Mouse (Mus musculus): ENCODE data around the gene Prr12.

Gene Prr12

DNA sequence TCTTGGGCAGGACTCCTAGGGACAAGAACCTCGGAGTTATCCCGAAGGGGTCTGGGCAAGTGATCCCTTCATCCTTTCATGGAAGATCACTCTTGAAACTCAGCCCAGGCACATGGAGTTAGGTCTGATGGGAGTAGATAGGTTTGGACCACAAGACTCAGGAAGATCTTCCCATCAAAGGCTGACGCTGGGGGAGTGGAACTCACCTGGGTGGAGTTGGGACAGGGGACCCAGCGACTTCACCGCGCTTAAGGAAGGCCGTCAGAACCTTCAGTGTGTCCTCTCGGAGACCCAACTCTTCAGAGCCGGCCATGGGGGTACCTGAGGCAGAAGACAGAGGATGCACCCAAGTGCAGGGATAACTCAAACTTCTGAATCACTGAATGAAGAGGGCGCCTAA is 56.0 kb downstream of the Prr12 start:
- DNase-seq, result no peak

DNA sequence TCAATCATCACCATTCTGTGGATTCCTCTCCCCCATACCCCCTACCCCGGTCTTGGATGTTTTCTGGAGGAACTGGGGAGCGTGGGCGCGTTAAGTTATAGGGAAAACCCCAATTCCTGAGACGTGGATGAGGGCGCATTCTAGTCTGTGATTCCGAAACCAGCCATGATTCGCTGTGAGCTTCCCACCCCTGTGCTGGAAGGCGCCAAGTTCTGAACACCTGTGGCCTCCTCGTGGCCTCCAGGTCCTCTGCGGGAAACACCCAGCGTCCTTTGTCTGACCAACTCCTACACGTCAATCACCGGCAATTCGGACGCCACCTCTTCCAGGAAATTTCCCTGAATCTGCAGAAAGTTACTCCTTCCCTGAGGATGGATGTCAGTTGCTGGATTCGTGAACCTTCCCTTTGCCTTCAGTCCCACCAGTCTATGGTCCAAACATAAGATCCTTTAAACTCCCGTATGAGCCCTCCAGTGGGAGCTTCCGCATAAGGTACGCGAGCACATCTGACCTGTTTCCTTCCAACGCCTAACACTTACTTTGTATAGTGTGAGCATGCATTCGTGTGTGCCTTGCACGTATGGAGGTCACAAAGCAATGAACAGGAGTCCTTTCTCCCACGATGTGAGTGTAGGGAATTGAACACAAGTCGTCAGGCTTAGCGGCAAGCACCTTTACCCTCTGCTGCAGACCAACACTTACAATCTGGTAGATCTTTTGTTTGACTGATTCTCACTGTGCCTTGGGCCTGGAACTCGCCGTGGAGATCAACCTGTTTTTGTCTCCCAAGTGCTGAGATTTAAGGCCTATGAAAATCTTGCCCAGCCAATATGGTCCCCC is 65.6 kb downstream of the Prr12 start:
- no peak for DNase-seq

DNA sequence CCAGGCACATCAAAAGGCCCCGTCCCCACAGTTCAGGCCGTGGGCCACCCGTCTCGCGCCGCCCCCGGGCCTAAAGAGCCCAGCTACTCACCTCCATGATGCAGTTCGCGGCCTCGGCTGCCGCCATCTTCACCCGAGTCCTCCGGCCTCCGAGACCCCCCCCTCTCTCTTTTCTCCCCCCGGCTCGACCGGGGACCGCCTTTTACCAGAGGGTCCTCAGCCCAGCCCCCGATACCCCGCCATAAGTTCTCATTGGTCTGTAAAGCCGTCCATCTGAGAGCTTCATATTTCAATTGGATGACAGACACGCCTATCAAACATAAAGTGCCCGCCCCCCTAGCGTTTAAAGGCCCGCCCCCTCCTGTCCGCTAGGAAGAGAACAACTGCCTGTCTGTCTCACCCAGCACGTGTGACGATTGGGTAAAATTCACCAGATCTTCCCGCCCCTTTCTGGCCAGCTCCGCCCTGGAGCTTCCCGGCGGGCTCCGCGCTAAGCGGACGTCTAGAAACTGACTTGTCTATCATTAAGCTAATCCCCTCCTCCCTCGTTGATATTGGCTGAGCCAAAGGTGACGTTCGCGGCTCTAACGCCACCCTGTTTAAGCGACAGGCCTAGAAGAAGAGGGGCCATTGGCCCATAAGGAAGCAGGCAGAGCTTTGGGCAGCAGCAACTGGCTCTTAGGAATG is 66.3 kb downstream of the Prr12 start, which contains the start of gene Prmt1:
TSS of gene Prmt1 (minus strand) at position 377 of the 687 bp plus-strand sequence.
- peak; percentile 97 for DNase-seq

DNA sequence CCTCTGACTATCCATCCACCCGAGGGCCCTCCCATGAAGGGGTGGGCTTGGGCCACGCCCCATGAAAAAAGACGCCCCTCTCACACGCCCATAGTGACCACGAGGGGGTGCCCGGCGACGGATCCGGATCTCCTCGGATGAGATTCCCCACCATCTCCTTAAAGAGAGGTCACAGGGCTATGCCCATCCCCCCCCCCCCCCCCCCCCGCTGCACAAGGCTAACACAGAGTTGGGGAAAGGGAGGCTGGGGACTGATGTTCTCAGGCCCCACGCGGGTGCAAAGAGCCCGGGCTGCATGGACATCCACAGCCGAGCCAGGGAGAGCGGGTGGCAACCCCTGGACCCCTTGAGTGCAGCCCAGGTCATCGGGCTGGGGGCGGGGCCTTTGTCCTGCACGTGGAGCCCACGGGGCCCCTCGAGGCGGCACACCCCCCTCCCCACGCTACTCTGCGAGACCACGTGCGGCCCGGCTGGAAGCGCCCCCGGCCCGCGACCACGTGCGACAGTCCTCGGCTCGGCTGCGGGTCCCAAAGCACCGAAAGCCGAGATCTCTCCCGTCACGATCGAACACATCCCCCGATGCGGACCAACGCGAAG is 67.0 kb downstream of the Prr12 start:
- peak; percentile 64 for DNase-seq

DNA sequence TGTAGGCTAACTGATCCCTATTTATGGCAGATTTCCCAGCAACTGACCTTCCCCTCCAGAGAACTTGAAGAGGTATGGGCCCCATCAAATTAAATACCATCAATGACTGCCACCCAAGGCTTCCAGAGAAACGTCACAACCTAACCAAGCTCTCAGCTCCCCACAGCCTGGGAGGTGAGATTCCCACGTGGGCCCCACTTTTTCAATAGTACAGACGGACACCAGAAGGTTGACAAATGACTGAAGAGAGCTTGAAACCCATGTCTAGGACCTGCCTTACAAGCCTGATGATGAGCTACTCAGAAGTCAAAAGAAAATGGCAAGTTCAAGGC is 67.9 kb downstream of the Prr12 start:
- DNase-seq, result no peak

DNA sequence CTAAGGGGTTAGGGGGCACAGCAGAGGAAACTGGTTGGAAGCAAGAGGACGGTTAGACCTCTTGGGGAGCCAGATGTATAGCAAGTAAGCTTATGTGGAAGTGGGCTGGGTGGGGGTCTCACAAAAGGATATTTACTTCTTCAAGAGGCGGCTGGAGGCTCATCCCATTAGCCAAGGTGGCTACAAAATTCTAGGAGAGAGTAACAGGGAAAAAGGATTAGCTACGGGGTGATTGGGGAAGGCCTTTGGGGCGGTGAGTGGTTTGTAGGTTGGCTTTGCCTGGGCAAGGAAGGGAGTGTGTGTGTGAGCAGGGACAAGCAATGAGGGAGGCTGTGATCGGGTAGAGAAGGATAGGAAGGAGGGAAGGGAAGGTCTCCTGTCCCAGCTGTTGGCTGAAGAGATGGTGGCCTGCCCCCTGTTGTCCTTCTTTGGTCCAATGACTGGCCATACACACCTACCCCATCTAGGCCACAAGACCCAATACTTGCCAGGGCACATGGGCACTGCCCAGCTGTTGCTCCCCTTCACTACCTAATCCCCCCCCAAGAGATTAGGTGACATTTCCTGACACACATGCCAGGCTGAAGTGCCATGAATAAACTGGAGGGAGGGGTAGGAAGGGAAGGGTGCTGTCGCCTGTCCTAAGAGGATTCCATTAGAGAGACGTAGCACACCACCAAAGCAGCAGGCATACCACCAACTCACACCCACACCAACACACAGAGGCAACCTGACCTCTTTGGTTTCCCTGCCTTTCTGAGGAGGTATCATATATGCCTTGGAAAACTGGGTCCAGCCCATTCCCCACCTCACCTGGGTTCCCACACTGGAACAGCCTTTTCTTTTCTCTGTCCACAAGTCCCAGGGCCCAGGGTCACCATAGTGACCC is 68.5 kb downstream of the Prr12 start:
- no peak for DNase-seq

DNA sequence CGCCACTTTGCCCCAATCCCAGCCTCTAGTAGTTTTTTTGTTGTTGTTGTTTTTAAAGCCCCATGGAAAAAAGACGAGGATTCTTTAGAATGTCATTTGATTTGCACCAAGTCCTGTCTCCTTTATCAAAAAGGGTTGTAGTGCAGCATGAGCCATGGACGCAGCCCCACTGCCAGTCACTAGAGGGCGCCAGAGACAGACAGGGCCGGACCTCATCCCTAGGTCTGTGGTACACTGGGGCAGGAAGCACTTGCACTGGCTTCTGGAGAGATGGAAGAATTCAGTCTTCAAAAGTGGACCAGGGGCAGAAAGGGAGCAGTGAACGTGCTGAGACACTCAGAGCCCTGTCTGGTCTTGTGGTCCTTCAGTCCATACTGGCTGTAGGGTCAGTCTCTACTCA is 69.6 kb downstream of the Prr12 start:
- peak; percentile 84 for DNase-seq

DNA sequence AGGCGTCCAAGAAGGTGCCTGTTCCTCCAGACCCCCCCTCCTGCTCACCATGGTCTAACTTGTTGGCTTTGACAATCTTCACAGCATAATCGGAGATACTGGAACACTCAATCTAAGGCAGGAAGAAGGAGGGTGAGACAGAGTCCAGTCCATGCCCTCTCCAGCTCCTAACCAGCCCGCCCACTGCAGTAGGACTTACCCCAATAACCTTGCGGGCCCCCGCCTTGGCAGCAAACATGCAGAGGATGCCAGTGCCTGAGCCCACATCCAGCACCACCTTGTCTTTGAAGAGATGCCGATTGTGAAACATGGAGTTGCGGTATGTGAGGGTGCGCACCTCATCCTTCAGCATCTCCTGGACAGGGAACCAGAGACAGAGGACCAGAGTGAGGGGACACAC is 71.1 kb downstream of the Prr12 start:
- no peak for DNase-seq

DNA sequence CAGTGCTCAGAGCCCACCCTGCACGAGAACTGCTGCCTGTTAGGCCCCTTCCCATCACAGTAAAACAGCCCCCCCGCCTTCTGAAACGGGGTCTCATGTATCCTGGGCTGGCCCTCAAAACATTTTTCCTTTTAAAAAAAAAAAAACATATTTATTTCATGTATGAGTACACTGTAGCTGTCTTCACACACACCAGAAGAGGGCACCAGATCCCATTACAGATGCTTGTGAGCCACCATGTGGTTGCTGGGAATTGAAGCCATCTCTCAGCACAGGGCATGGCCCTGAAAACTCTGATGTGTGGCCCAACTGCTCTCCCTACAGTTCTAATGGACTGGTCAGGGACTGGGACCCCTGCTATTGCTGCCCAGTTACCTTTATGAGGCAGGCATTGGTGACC is 74.4 kb downstream of the Prr12 start:
- DNase-seq, result no peak

All from cerebellum, adult 8-10 months (tissue).